Mouse (Mus musculus): Measurements from ENCODE around the gene Adamtsl2.

DNA sequence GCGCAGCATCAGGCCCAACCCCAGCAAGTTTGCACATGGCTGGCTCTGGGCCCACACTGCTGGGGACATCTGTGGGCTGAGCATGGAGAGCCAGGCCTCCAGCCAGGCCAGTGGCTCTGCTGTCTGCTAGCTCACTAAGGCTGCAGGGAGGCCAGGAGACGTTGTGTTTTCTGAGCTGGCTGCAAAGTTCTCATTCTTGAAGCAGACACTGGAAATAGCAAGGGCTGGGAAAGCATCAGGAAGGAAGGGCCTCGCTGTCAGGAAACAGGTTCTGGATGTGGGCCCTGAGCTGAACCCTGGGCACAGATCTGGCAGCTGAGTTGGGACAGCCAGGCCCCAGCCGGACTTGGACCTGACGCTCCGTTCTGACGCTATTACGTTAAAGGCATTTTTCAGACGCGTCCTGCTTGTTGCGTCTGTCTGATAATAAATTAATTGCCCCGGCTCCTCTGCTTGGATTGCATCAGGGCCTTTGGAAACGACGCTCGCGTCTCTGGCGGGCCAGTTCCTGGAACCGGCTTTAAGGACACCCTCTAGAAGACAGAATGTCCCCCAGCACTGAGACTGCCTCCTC lies 9.0 kb downstream of the Adamtsl2 start:
- TF ChIP-seq CTCF (IDR thresholded peaks at IDR 0.05; ENCODE audit: control insufficient read depth, insufficient read depth, low read length) (no peak), POLR2A (IDR thresholded peaks at IDR 0.05; ENCODE audit: borderline replicate concordance, control insufficient read depth, low read depth, low read length) (no peak)

All from bone marrow, adult 2 months (tissue).